Mouse (Mus musculus): ENCODE measurements around the gene Socs2. TPM values are rescaled to one million over a fixed set of nuclear protein-coding genes. Genes with fewer than 3 reads are reported as not detected.

Gene Socs2
- total and polyA plus RNA-seq, 3 experiments, result 87.7 to 202 (median 136) TPM

- no peak for DNase-seq (ENCODE audit: low spot score)
- Histone ChIP-seq H3K9me3 (replicated peaks) (no peaks in the 10 kb centered on the region), H3K4me1 (ENCODE audit: insufficient read depth, low read depth, low read length) (0 out of 2 replicates have a peak, but pooled peaks cover 2% of the 10 kb centered on the region), H3K27me3 (ENCODE audit: insufficient read depth, low read length) (peaks cover 6% of the 10 kb centered on the region), H3K36me3 (replicated peaks) (no peaks in the 10 kb centered on the region), H3K4me3 (ENCODE audit: low read depth, low read length) (no peak overlapping the region)
- TF ChIP-seq TAL1 (conservative IDR thresholded peaks at IDR 0.05; ENCODE audit: low read depth, low read length) (no peak), CTCF (IDR thresholded peaks at IDR 0.05; ENCODE audit: low read depth, low read length) (no peak), GATA1 (IDR thresholded peaks at IDR 0.05; ENCODE audit: borderline replicate concordance, low read length) (no peak), POLR2AphosphoS5 (IDR thresholded peaks at IDR 0.05; ENCODE audit: insufficient replicate concordance, low read depth, low read length) (no peak), GATA2 (IDR thresholded peaks at IDR 0.05; ENCODE audit: borderline replicate concordance, low read depth, low read length) (no peak)
- ATAC-seq (ENCODE audit: extremely low read depth, insufficient number of reproducible peaks, low FRiP score, poor library complexity, severe bottlenecking), result no peak
These were observed 41.2 kb upstream of the Socs2 start for GRCm38 (mm10) chr10:95458050-95458806.

GRCm38 (mm10) chr10:95457367-95458049 lies 40.5 kb upstream of the Socs2 start:
- no peaks in the 10 kb centered on the region for H3K36me3 ChIP-seq (replicated peaks)
- TF ChIP-seq TAL1 (conservative IDR thresholded peaks at IDR 0.05; ENCODE audit: low read depth, low read length) (no peak), GATA1 (IDR thresholded peaks at IDR 0.05; ENCODE audit: borderline replicate concordance, low read length) (no peak), POLR2AphosphoS5 (IDR thresholded peaks at IDR 0.05; ENCODE audit: insufficient replicate concordance, low read depth, low read length) (no peak), GATA2 (IDR thresholded peaks at IDR 0.05; ENCODE audit: borderline replicate concordance, low read depth, low read length) (no peak), CTCF (IDR thresholded peaks at IDR 0.05; ENCODE audit: low read depth, low read length) (no peak)
- H3K4me3 ChIP-seq (ENCODE audit: low read depth, low read length), result no peak overlapping the region
- H3K9me3 ChIP-seq (replicated peaks), result no peaks in the 10 kb centered on the region
- peaks cover 6% of the 10 kb centered on the region for H3K27me3 ChIP-seq (ENCODE audit: insufficient read depth, low read length)
- DNase-seq (ENCODE audit: low spot score) (no peak), ATAC-seq (ENCODE audit: extremely low read depth, insufficient number of reproducible peaks, low FRiP score, poor library complexity, severe bottlenecking) (no peak)
- H3K4me1 ChIP-seq (ENCODE audit: insufficient read depth, low read depth, low read length), result 0 out of 2 replicates have a peak, but pooled peaks cover 2% of the 10 kb centered on the region

- H3K4me1 ChIP-seq (ENCODE audit: insufficient read depth, low read depth, low read length), result 0 out of 2 replicates have a peak, but pooled peaks cover 2% of the 10 kb centered on the region
- DNase-seq (ENCODE audit: low spot score) (no peak), ATAC-seq (ENCODE audit: extremely low read depth, insufficient number of reproducible peaks, low FRiP score, poor library complexity, severe bottlenecking) (no peak)
- H3K27me3 ChIP-seq (ENCODE audit: insufficient read depth, low read length), result peaks cover 6% of the 10 kb centered on the region
- no peak overlapping the region for H3K4me3 ChIP-seq (ENCODE audit: low read depth, low read length)
- no peak for TF ChIP-seq GATA2 (IDR thresholded peaks at IDR 0.05; ENCODE audit: borderline replicate concordance, low read depth, low read length)
- no peak for TF ChIP-seq GATA1 (IDR thresholded peaks at IDR 0.05; ENCODE audit: borderline replicate concordance, low read length)
- no peak for TF ChIP-seq TAL1 (conservative IDR thresholded peaks at IDR 0.05; ENCODE audit: low read depth, low read length)
- TF ChIP-seq CTCF (IDR thresholded peaks at IDR 0.05; ENCODE audit: low read depth, low read length), result no peak
- TF ChIP-seq POLR2AphosphoS5 (IDR thresholded peaks at IDR 0.05; ENCODE audit: insufficient replicate concordance, low read depth, low read length), result no peak
- no peaks in the 10 kb centered on the region for H3K36me3 ChIP-seq (replicated peaks)
- no peaks in the 10 kb centered on the region for H3K9me3 ChIP-seq (replicated peaks)
These were observed 39.1 kb upstream of the Socs2 start for GRCm38 (mm10) chr10:95456103-95456502.

- no peak for DNase-seq (ENCODE audit: low spot score)
- TF ChIP-seq GATA1 (IDR thresholded peaks at IDR 0.05; ENCODE audit: borderline replicate concordance, low read length), result no peak
- TF ChIP-seq POLR2AphosphoS5 (IDR thresholded peaks at IDR 0.05; ENCODE audit: insufficient replicate concordance, low read depth, low read length), result no peak
- no peak for TF ChIP-seq CTCF (IDR thresholded peaks at IDR 0.05; ENCODE audit: low read depth, low read length)
- TF ChIP-seq GATA2 (IDR thresholded peaks at IDR 0.05; ENCODE audit: borderline replicate concordance, low read depth, low read length), result no peak
- TF ChIP-seq TAL1 (conservative IDR thresholded peaks at IDR 0.05; ENCODE audit: low read depth, low read length), result no peak
- H3K4me3 ChIP-seq (ENCODE audit: low read depth, low read length), result no peak overlapping the region
- no peaks in the 10 kb centered on the region for H3K9me3 ChIP-seq (replicated peaks)
- peaks cover 3% of the 10 kb centered on the region for H3K27me3 ChIP-seq (ENCODE audit: insufficient read depth, low read length)
- no peak for ATAC-seq (ENCODE audit: extremely low read depth, insufficient number of reproducible peaks, low FRiP score, poor library complexity, severe bottlenecking)
- 0 out of 2 replicates have a peak, but pooled peaks cover 2% of the 10 kb centered on the region for H3K4me1 ChIP-seq (ENCODE audit: insufficient read depth, low read depth, low read length)
- H3K36me3 ChIP-seq (replicated peaks), result no peaks in the 10 kb centered on the region
These were observed 36.3 kb upstream of the Socs2 start for GRCm38 (mm10) chr10:95453282-95453681.

- Histone ChIP-seq H3K36me3 (replicated peaks) (no peaks in the 10 kb centered on the region), H3K9me3 (replicated peaks) (no peaks in the 10 kb centered on the region), H3K4me3 (ENCODE audit: low read depth, low read length) (no peak overlapping the region), H3K4me1 (ENCODE audit: insufficient read depth, low read depth, low read length) (no peaks in the 10 kb centered on the region), H3K27me3 (ENCODE audit: insufficient read depth, low read length) (peaks cover 14% of the 10 kb centered on the region)
- no peak for DNase-seq (ENCODE audit: low spot score)
- no peak for ATAC-seq (ENCODE audit: extremely low read depth, insufficient number of reproducible peaks, low FRiP score, poor library complexity, severe bottlenecking)
- TF ChIP-seq CTCF (IDR thresholded peaks at IDR 0.05; ENCODE audit: low read depth, low read length), result no peak
- TF ChIP-seq TAL1 (conservative IDR thresholded peaks at IDR 0.05; ENCODE audit: low read depth, low read length), result no peak
- no peak for TF ChIP-seq GATA2 (IDR thresholded peaks at IDR 0.05; ENCODE audit: borderline replicate concordance, low read depth, low read length)
- TF ChIP-seq POLR2AphosphoS5 (IDR thresholded peaks at IDR 0.05; ENCODE audit: insufficient replicate concordance, low read depth, low read length), result no peak
- TF ChIP-seq GATA1 (IDR thresholded peaks at IDR 0.05; ENCODE audit: borderline replicate concordance, low read length), result no peak
These were observed 32.1 kb upstream of the Socs2 start for GRCm38 (mm10) chr10:95449033-95449432.

- TF ChIP-seq GATA2 (IDR thresholded peaks at IDR 0.05; ENCODE audit: borderline replicate concordance, low read depth, low read length), result no peak
- H3K4me3 ChIP-seq (ENCODE audit: low read depth, low read length), result no peak overlapping the region
- DNase-seq (ENCODE audit: low spot score) (no peak), ATAC-seq (ENCODE audit: extremely low read depth, insufficient number of reproducible peaks, low FRiP score, poor library complexity, severe bottlenecking) (no peak)
- H3K27me3 ChIP-seq (ENCODE audit: insufficient read depth, low read length), result peaks cover 14% of the 10 kb centered on the region
- H3K4me1 ChIP-seq (ENCODE audit: insufficient read depth, low read depth, low read length), result no peaks in the 10 kb centered on the region
- no peaks in the 10 kb centered on the region for H3K36me3 ChIP-seq (replicated peaks)
- no peaks in the 10 kb centered on the region for H3K9me3 ChIP-seq (replicated peaks)
These were observed 31.0 kb upstream of the Socs2 start for GRCm38 (mm10) chr10:95447954-95448353.

Data from G1E (cell line).